Mouse (Mus musculus) kidney, adult 18-20 months (tissue): ENCODE measurements around the gene Cabcoco1.

Experiments used
- DNase-seq: peaks from one replicate; pipeline ENCODE4 v3.0.0; 2021

Gene Cabcoco1

GRCm38 (mm10) chr10:68434045-68434639 is 107.6 kb downstream of the Cabcoco1 start:
- no peak for DNase-seq

GRCm38 (mm10) chr10:68431346-68431745 is 110.3 kb downstream of the Cabcoco1 start:
- DNase-seq: no peak

- DNase-seq: no peak
Measured at GRCm38 (mm10) chr10:68430929-68431328, 110.8 kb downstream of the Cabcoco1 start.

GRCm38 (mm10) chr10:68420393-68420920 is 121.2 kb downstream of the Cabcoco1 start:
- DNase-seq: no peak

- no peak for DNase-seq
Measured at GRCm38 (mm10) chr10:68419893-68420292, 121.8 kb downstream of the Cabcoco1 start.

- DNase-seq: no peak
Measured at GRCm38 (mm10) chr10:68417074-68417790, 124.5 kb downstream of the Cabcoco1 start.

- no peak for DNase-seq
Measured at GRCm38 (mm10) chr10:68405936-68406335, 135.8 kb downstream of the Cabcoco1 start.

- no peak for DNase-seq
Measured at GRCm38 (mm10) chr10:68396786-68397185, 144.9 kb downstream of the Cabcoco1 start.

GRCm38 (mm10) chr10:68396083-68396482 is 145.6 kb downstream of the Cabcoco1 start:
- no peak for DNase-seq

- no peak for DNase-seq
Measured at GRCm38 (mm10) chr10:68391640-68392039, 150.1 kb downstream of the Cabcoco1 start.

- DNase-seq: no peak
Measured at GRCm38 (mm10) chr10:68388802-68389201, 152.9 kb downstream of the Cabcoco1 start.

- DNase-seq: no peak
Measured at GRCm38 (mm10) chr10:68388138-68388537, 153.6 kb downstream of the Cabcoco1 start.
